Mouse (Mus musculus): ENCODE results near the gene Ice2. TPM values are rescaled to one million over a fixed set of nuclear protein-coding genes. Genes with fewer than 3 reads are reported as not detected.
A peak's percentile ranks its signal among the peaks of the same experiment; 100 is the strongest.

The Ice2 gene
- polyA plus RNA-seq, 1 experiment from 2014 or later = 13.6 TPM

DNA sequence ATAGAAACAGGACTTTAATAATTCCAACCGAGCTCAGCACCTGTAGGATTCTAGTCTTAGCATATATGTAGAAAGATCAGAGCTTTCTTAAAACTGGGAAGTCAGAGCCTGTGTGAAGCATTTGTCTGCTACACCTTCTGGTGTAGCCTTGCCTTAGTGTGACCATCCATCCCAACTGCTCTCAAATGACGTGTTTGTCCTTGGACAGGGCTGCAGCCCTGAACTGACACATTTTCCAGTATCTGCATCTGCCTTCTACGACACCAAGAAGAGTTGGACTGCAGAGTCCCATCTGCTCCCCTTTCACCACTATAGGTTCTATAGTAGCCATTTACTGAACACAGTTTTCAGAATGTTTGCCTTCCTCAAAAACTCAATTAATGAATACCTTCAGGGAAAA lies 32.8 kb downstream of the Ice2 start:
- no peak overlapping the region for H3K27ac ChIP-seq

DNA sequence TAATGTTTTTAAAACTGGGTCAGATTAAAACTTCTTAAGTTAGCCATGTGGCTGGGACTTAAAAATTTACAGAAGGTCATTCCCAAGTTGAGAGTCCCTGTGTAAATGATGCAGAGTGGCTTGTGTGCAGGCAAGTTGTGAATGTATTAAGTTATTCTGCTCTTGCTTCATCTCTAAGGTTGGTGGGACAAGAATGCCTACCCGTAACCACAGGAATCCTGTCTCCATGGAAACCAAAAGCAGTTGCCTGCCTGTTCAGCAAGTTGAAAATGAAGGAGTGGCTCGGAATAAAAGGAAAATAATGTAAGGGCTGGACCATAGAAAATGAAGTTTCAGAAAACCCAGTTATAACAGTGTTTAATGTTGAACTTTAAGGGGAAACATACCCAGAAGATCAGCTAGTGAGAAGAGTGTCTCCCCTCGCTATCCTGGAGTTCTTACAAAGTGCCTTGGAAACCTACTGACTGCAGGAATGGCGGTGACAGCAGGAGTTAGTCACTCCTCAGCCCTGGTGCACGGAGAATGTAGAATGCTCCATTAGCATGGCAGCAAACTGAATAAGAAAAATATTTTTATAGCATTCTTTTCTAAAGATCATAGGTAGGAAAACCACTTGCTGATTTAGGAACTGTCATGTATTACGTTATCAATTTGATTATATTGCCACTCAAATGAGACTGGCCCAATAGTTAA lies 34.3 kb downstream of the Ice2 start:
- no peaks in the 10 kb centered on the region for H3K9me3 ChIP-seq (replicated peaks; ENCODE audit: low read length)
- no peak overlapping the region for H3K9ac ChIP-seq (ENCODE audit: low read depth, low read length)
- ATAC-seq (replicated peaks; ENCODE audit: low FRiP score, low read depth) (no peak), DNase-seq (ENCODE audit: low spot score) (peak; percentile 83)
- no peak overlapping the region for H3K4me3 ChIP-seq (replicated peaks; ENCODE audit: low read depth, low read length)
- no peak for TF ChIP-seq CTCF (IDR thresholded peaks at IDR 0.05; ENCODE audit: low read depth)
- no peaks in the 10 kb centered on the region; the same call in 1 of the 2 replicates for H3K4me1 ChIP-seq (replicated peaks; ENCODE audit: insufficient read depth, low read length)
- WGBS = 44% methylated on average over 6 of the region's 6 CpGs
- H3K4me2 ChIP-seq (ENCODE audit: low read length) = no peak overlapping the region
- no peaks in the 10 kb centered on the region for H3K27me3 ChIP-seq (ENCODE audit: insufficient read depth, low read length)
- peaks cover 15% of the 10 kb centered on the region; the same call in 1 of the 2 replicates for H3K36me3 ChIP-seq (ENCODE audit: insufficient read depth, low read length)
- H3K27ac ChIP-seq = peak overlapping the region; percentile 66

More for the DNA sequence above, 32.8 kb downstream of the Ice2 start:
- Histone ChIP-seq H3K36me3 (ENCODE audit: insufficient read depth, low read length) (peaks cover 23% of the 10 kb centered on the region; the same call in 1 of the 2 replicates), H3K9me3 (replicated peaks; ENCODE audit: low read length) (no peaks in the 10 kb centered on the region), H3K27me3 (ENCODE audit: insufficient read depth, low read length) (no peaks in the 10 kb centered on the region), H3K9ac (ENCODE audit: low read depth, low read length) (no peak overlapping the region), H3K4me3 (replicated peaks; ENCODE audit: low read depth, low read length) (no peak overlapping the region), H3K4me1 (replicated peaks; ENCODE audit: insufficient read depth, low read length) (no peaks in the 10 kb centered on the region; the same call in 1 of the 2 replicates), H3K4me2 (ENCODE audit: low read length) (no peak overlapping the region)
- DNase-seq (ENCODE audit: low spot score) = no peak
- 86% methylated on average over 3 of the region's 3 CpGs for WGBS
- no peak for ATAC-seq (replicated peaks; ENCODE audit: low FRiP score, low read depth)
- TF ChIP-seq CTCF (IDR thresholded peaks at IDR 0.05; ENCODE audit: low read depth) = no peak

DNA sequence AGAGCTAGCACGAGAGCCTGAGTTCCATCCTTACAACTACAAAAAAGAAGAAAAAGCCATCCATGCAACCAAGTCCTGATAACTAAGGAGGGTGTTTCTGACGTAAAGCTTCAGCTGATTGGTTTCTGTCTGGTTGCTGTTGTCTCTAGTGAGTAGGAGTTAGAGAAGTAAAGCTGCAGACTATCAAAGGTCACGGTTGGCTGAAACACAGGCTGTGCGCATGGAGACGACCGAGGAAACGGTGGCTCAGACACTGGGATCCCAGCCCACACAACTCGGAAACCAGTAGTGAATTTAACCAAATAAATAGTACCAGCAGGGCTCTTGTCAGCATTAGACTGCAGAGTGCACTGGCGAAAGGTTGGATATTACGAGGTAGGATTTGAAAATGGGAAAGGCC lies 37.5 kb downstream of the Ice2 start:
- H3K4me1 ChIP-seq (replicated peaks; ENCODE audit: insufficient read depth, low read length) = no peaks in the 10 kb centered on the region; the same call in 1 of the 2 replicates
- H3K27me3 ChIP-seq (ENCODE audit: insufficient read depth, low read length) = no peaks in the 10 kb centered on the region
- H3K36me3 ChIP-seq (ENCODE audit: insufficient read depth, low read length) = peaks cover 2% of the 10 kb centered on the region; the same call in 1 of the 2 replicates
- TF ChIP-seq CTCF (IDR thresholded peaks at IDR 0.05; ENCODE audit: low read depth) = no peak
- no peak overlapping the region for H3K4me2 ChIP-seq (ENCODE audit: low read length)
- H3K4me3 ChIP-seq (replicated peaks; ENCODE audit: low read depth, low read length) = no peak overlapping the region
- no peak overlapping the region for H3K9ac ChIP-seq (ENCODE audit: low read depth, low read length)
- ATAC-seq (replicated peaks; ENCODE audit: low FRiP score, low read depth) (0 out of 2 replicates have a peak, but pooled peaks have one; percentile 25), DNase-seq (ENCODE audit: low spot score) (peak; percentile 64)
- peak overlapping the region; percentile 21; the same call in 1 of the 2 replicates for H3K27ac ChIP-seq
- 35% methylated on average over 10 of the region's 10 CpGs for WGBS
- no peaks in the 10 kb centered on the region for H3K9me3 ChIP-seq (replicated peaks; ENCODE audit: low read length)

- Histone ChIP-seq H3K27me3 (ENCODE audit: insufficient read depth, low read length) (no peaks in the 10 kb centered on the region), H3K9me3 (replicated peaks; ENCODE audit: low read length) (no peaks in the 10 kb centered on the region), H3K36me3 (ENCODE audit: insufficient read depth, low read length) (peaks cover 2% of the 10 kb centered on the region; the same call in 1 of the 2 replicates), H3K4me3 (replicated peaks; ENCODE audit: low read depth, low read length) (no peak overlapping the region), H3K9ac (ENCODE audit: low read depth, low read length) (no peak overlapping the region), H3K27ac (peak overlapping the region; percentile 21; the same call in 1 of the 2 replicates), H3K4me1 (replicated peaks; ENCODE audit: insufficient read depth, low read length) (no peaks in the 10 kb centered on the region; the same call in 1 of the 2 replicates), H3K4me2 (ENCODE audit: low read length) (no peak overlapping the region)
- no peak for DNase-seq (ENCODE audit: low spot score)
- ATAC-seq (replicated peaks; ENCODE audit: low FRiP score, low read depth) = no peak
- no peak for TF ChIP-seq CTCF (IDR thresholded peaks at IDR 0.05; ENCODE audit: low read depth)
These were observed 38.0 kb downstream of the Ice2 start for GRCm38 (mm10) chr9:69435662-69436061.

DNA sequence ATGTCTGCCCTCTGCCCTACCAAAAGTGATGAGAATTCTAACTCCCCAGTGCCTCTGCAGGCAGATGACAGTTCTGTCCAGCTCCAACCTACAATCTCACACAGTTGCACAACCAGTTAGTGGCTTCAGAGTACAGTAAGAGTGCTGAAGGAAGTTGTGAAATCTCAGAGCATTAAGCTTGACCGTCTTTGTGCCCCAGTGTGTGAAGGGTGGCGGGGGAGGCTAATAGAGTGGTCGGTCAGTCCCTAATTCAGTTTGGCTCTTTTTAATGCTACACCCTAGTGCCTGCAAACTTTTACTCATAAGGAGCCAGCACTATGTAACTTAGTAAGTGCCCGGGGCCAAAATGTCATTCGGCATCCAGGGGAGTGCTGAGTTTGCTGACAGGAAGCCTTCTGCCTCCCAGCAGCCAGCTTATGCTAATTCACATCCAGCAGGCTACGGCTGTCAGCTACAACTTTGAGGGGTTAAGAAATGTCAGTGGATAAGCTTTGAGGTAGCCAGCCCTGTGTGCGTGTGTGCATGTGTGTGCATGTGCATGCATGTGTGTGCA lies 42.2 kb downstream of the Ice2 start:
- ATAC-seq (replicated peaks; ENCODE audit: low FRiP score, low read depth) = peak; percentile 79
- Histone ChIP-seq H3K4me3 (replicated peaks; ENCODE audit: low read depth, low read length) (no peak overlapping the region), H3K9me3 (replicated peaks; ENCODE audit: low read length) (no peaks in the 10 kb centered on the region), H3K36me3 (ENCODE audit: insufficient read depth, low read length) (no peaks in the 10 kb centered on the region), H3K4me1 (replicated peaks; ENCODE audit: insufficient read depth, low read length) (peaks cover 2% of the 10 kb centered on the region; the same call in 1 of the 2 replicates), H3K27ac (peak overlapping the region; percentile 62), H3K27me3 (ENCODE audit: insufficient read depth, low read length) (no peaks in the 10 kb centered on the region), H3K4me2 (ENCODE audit: low read length) (0 out of 2 replicates have a peak overlapping the region, but pooled peaks have one; percentile 15), H3K9ac (ENCODE audit: low read depth, low read length) (no peak overlapping the region)
- 14% methylated on average over 7 of the region's 7 CpGs for WGBS
- peak; percentile 77 for DNase-seq (ENCODE audit: low spot score)
- TF ChIP-seq CTCF (IDR thresholded peaks at IDR 0.05; ENCODE audit: low read depth) = no peak

DNA sequence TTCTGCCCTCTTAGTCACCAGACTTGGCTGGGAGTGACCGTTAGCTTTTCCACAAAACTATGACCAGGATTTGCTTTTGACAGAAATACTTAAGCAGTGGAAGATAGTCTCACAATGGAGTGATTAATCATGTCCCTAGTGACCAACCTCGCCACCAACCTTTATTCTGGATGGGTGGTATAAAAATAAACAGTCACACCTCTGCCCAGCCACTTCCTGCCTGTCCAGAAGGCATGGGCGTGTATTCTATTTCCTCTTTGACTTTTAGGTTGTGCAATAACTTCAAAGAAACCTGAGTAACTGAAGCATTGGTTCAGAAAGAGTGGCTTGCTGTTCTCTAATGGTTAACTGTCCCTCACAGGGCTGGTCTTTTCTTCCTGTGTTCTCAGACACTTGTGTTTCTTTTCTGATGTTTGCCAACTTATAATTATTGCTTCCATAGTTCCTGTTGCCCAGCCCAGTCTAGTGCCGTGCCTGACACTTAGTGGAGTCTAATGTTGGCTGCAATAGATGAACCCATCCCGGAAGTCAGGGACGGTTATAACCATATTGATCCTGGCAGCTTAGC lies 44.8 kb downstream of the Ice2 start:
- Histone ChIP-seq H3K9ac (ENCODE audit: low read depth, low read length) (no peak overlapping the region), H3K27ac (no peak overlapping the region), H3K4me1 (replicated peaks; ENCODE audit: insufficient read depth, low read length) (0 out of 2 replicates have a peak, but pooled peaks cover 5% of the 10 kb centered on the region), H3K4me2 (ENCODE audit: low read length) (no peak overlapping the region), H3K9me3 (replicated peaks; ENCODE audit: low read length) (no peaks in the 10 kb centered on the region), H3K36me3 (ENCODE audit: insufficient read depth, low read length) (no peaks in the 10 kb centered on the region), H3K27me3 (ENCODE audit: insufficient read depth, low read length) (no peaks in the 10 kb centered on the region), H3K4me3 (replicated peaks; ENCODE audit: low read depth, low read length) (no peak overlapping the region)
- no peak for TF ChIP-seq CTCF (IDR thresholded peaks at IDR 0.05; ENCODE audit: low read depth)
- DNase-seq (ENCODE audit: low spot score) (peak; percentile 63), ATAC-seq (replicated peaks; ENCODE audit: low FRiP score, low read depth) (no peak)
- 34% methylated on average over 6 of the region's 6 CpGs for WGBS
